Mouse (Mus musculus) layer of hippocampus, postnatal 25 days (tissue): ENCODE results near the gene Hspe1. TPM values are rescaled to one million over a fixed set of nuclear protein-coding genes. Genes with fewer than 3 reads are reported as not detected.
"Not testable (repeated sequence)": the region's sequence is repeated elsewhere in the genome, so short reads cannot be mapped to it uniquely, and the experiment has no call there.

ENCODE experiments used
- DNase-seq, 2 experiments: peaks; one replicate each; pipeline ENCODE4 v3.0.0; 2022; ENCODE audit warnings: mixed read lengths in 2 of 2, low spot score in 1 of 2; ENCODE audit errors: extremely low spot score in 1 of 2
- total RNA-seq, 2 experiments: library from RNA; stranded (reverse); gene quantifications; 2 replicates each; pipeline ENCODE4 v1.2.3; 2021

Gene Hspe1
- 10 to 100 TPM; 94.6 to 99.5 TPM for total RNA-seq

- peak; percentile 96 to 98 for DNase-seq
These were observed at the start of gene Hspe1, which contains the start of gene Hspd1 for GRCm38 (mm10) chr1:55087932-55088610. Gene Hspe1 (plus strand): TSS chr1:55088132. Gene Hspd1 (minus strand): TSS chr1:55088243.

GRCm38 (mm10) chr1:55039944-55040343 is 48.0 kb upstream of the Hspe1 start:
- no peak for DNase-seq

- DNase-seq, result no peak
These were observed 46.2 kb upstream of the Hspe1 start for GRCm38 (mm10) chr1:55041691-55042090.

- DNase-seq, result no peak
These were observed 45.7 kb upstream of the Hspe1 start for GRCm38 (mm10) chr1:55042246-55042645.

- DNase-seq, result no peak
These were observed 44.8 kb upstream of the Hspe1 start for GRCm38 (mm10) chr1:55043164-55043563.

- no peak for DNase-seq
These were observed 38.9 kb upstream of the Hspe1 start for GRCm38 (mm10) chr1:55048841-55049587.

- no peak for DNase-seq
These were observed 36.3 kb upstream of the Hspe1 start for GRCm38 (mm10) chr1:55051671-55052070.

- peak; percentile 95 to 99 for DNase-seq
These were observed 35.5 kb upstream of the Hspe1 start, which contains the start of gene Coq10b for GRCm38 (mm10) chr1:55052355-55052953. Gene Coq10b (plus strand): TSS chr1:55052770.

GRCm38 (mm10) chr1:55053005-55053404 is 34.9 kb upstream of the Hspe1 start:
- peak in 1 of 2 experiments; percentile 32 for DNase-seq

- no peak for DNase-seq
These were observed 34.3 kb upstream of the Hspe1 start for GRCm38 (mm10) chr1:55053596-55053995.

GRCm38 (mm10) chr1:55055322-55056115 is 32.4 kb upstream of the Hspe1 start:
- DNase-seq, result no peak

- not testable (repeated sequence) for DNase-seq
These were observed 29.5 kb upstream of the Hspe1 start for GRCm38 (mm10) chr1:55058383-55058782.

- DNase-seq, result no peak
These were observed 26.8 kb upstream of the Hspe1 start for GRCm38 (mm10) chr1:55061099-55061498.

GRCm38 (mm10) chr1:55061772-55062171 is 26.2 kb upstream of the Hspe1 start:
- DNase-seq, result no peak

- DNase-seq, result not testable (repeated sequence)
These were observed 15.6 kb upstream of the Hspe1 start for GRCm38 (mm10) chr1:55072328-55072727.

- DNase-seq, result no peak
These were observed 13.2 kb upstream of the Hspe1 start for GRCm38 (mm10) chr1:55074757-55075156.

GRCm38 (mm10) chr1:55075652-55076394 is 12.1 kb upstream of the Hspe1 start:
- no peak for DNase-seq

GRCm38 (mm10) chr1:55076395-55076743 is 11.6 kb upstream of the Hspe1 start:
- no peak for DNase-seq

- no peak for DNase-seq
These were observed 10.9 kb upstream of the Hspe1 start for GRCm38 (mm10) chr1:55076849-55077516.
